Mouse (Mus musculus): Measurements from ENCODE around the gene Rapgefl1. TPM values are rescaled to one million over a fixed set of nuclear protein-coding genes. Genes with fewer than 3 reads are reported as not detected.
A peak's percentile ranks its signal among the peaks of the same experiment; 100 is the strongest.

Gene Rapgefl1
- polyA plus RNA-seq, 1 experiment from 2014 or later: 1.1 TPM

- WGBS: 93% methylated on average over 5 of the region's 5 CpGs
- ATAC-seq (replicated peaks; ENCODE audit: insufficient number of reproducible peaks, low FRiP score, low TSS enrichment, low read depth) (no peak), DNase-seq (ENCODE audit: low spot score) (no peak)
- H3K36me3 ChIP-seq (replicated peaks; ENCODE audit: control insufficient read depth, insufficient read depth, low read depth, low read length): peaks cover 25% of the 10 kb centered on the region
- H3K27ac ChIP-seq (replicated peaks; ENCODE audit: low read depth, low read length): no peak overlapping the region
- no peaks in the 10 kb centered on the region for H3K9me3 ChIP-seq (replicated peaks; ENCODE audit: control insufficient read depth, low read length)
- no peak overlapping the region for H3K4me2 ChIP-seq (ENCODE audit: low read depth, low read length)
- H3K9ac ChIP-seq (replicated peaks; ENCODE audit: low read length): no peak overlapping the region
- no peak overlapping the region for H3K4me3 ChIP-seq (ENCODE audit: low read depth, low read length)
- H3K27me3 ChIP-seq (ENCODE audit: control insufficient read depth, insufficient read depth, low read length): no peaks in the 10 kb centered on the region
- H3K4me1 ChIP-seq (ENCODE audit: control insufficient read depth, insufficient read depth, low read length): no peaks in the 10 kb centered on the region
Observed at GRCm38 (mm10) chr11:98889977-98890376, 53.4 kb downstream of the Rapgefl1 start.

- ATAC-seq (replicated peaks; ENCODE audit: insufficient number of reproducible peaks, low FRiP score, low TSS enrichment, low read depth): 0 out of 2 replicates have a peak, but pooled peaks have one; percentile 3
- Histone ChIP-seq H3K27me3 (ENCODE audit: control insufficient read depth, insufficient read depth, low read length) (no peaks in the 10 kb centered on the region), H3K9ac (replicated peaks; ENCODE audit: low read length) (no peak overlapping the region), H3K36me3 (replicated peaks; ENCODE audit: control insufficient read depth, insufficient read depth, low read depth, low read length) (peaks cover 22% of the 10 kb centered on the region), H3K27ac (replicated peaks; ENCODE audit: low read depth, low read length) (no peak overlapping the region), H3K4me2 (ENCODE audit: low read depth, low read length) (no peak overlapping the region), H3K9me3 (replicated peaks; ENCODE audit: control insufficient read depth, low read length) (no peaks in the 10 kb centered on the region), H3K4me3 (ENCODE audit: low read depth, low read length) (no peak overlapping the region), H3K4me1 (ENCODE audit: control insufficient read depth, insufficient read depth, low read length) (no peaks in the 10 kb centered on the region)
- no peak for DNase-seq (ENCODE audit: low spot score)
- 49% methylated on average over 5 of the region's 5 CpGs for WGBS
Observed at GRCm38 (mm10) chr11:98892426-98892825, 55.8 kb downstream of the Rapgefl1 start.

- DNase-seq (ENCODE audit: low spot score): no peak
- Histone ChIP-seq H3K27ac (replicated peaks; ENCODE audit: low read depth, low read length) (no peak overlapping the region), H3K4me2 (ENCODE audit: low read depth, low read length) (no peak overlapping the region), H3K27me3 (ENCODE audit: control insufficient read depth, insufficient read depth, low read length) (no peaks in the 10 kb centered on the region), H3K4me1 (ENCODE audit: control insufficient read depth, insufficient read depth, low read length) (peaks cover 9% of the 10 kb centered on the region), H3K36me3 (replicated peaks; ENCODE audit: control insufficient read depth, insufficient read depth, low read depth, low read length) (no peaks in the 10 kb centered on the region), H3K4me3 (ENCODE audit: low read depth, low read length) (no peak overlapping the region), H3K9me3 (replicated peaks; ENCODE audit: control insufficient read depth, low read length) (no peaks in the 10 kb centered on the region), H3K9ac (replicated peaks; ENCODE audit: low read length) (no peak overlapping the region; the same call in 1 of the 2 replicates)
- ATAC-seq (replicated peaks; ENCODE audit: insufficient number of reproducible peaks, low FRiP score, low TSS enrichment, low read depth): no peak
- 87% methylated on average over 12 of the region's 12 CpGs for WGBS
Observed at GRCm38 (mm10) chr11:98900529-98901125, 64.0 kb downstream of the Rapgefl1 start.

GRCm38 (mm10) chr11:98902621-98903245 is 66.1 kb downstream of the Rapgefl1 start:
- H3K36me3 ChIP-seq (replicated peaks; ENCODE audit: control insufficient read depth, insufficient read depth, low read depth, low read length): no peaks in the 10 kb centered on the region
- no peak overlapping the region for H3K4me2 ChIP-seq (ENCODE audit: low read depth, low read length)
- no peaks in the 10 kb centered on the region for H3K9me3 ChIP-seq (replicated peaks; ENCODE audit: control insufficient read depth, low read length)
- WGBS: 6% methylated on average over 10 of the region's 10 CpGs
- H3K27me3 ChIP-seq (ENCODE audit: control insufficient read depth, insufficient read depth, low read length): no peaks in the 10 kb centered on the region
- DNase-seq (ENCODE audit: low spot score): peak; percentile 73
- H3K4me1 ChIP-seq (ENCODE audit: control insufficient read depth, insufficient read depth, low read length): peaks cover 9% of the 10 kb centered on the region
- no peak for ATAC-seq (replicated peaks; ENCODE audit: insufficient number of reproducible peaks, low FRiP score, low TSS enrichment, low read depth)
- H3K9ac ChIP-seq (replicated peaks; ENCODE audit: low read length): peak overlapping the region; percentile 35
- no peak overlapping the region for H3K4me3 ChIP-seq (ENCODE audit: low read depth, low read length)
- peak overlapping the region; percentile 66 for H3K27ac ChIP-seq (replicated peaks; ENCODE audit: low read depth, low read length)

Other genes with a start within 250 kb of the Rapgefl1 start
- gene Ormdl3, start 249.4 kb upstream of the Rapgefl1 start, polyA plus RNA-seq (2014; fragmentation: Nextera tagmentation; extraction: Ambion mirVana): 8.0 and 9.3 TPM in 2 replicates
- gene Lrrc3c, start 238.5 kb upstream of the Rapgefl1 start, polyA plus RNA-seq (2014; fragmentation: Nextera tagmentation; extraction: Ambion mirVana): not detected in 2 replicates
- gene Gm12355, start 211.1 kb upstream of the Rapgefl1 start, polyA plus RNA-seq (2014; fragmentation: Nextera tagmentation; extraction: Ambion mirVana): 0.83 and 1.2 TPM in 2 replicates
- not detected in 2 replicates for gene Gsdma3, start 210.4 kb upstream of the Rapgefl1 start, polyA plus RNA-seq (2014; fragmentation: Nextera tagmentation; extraction: Ambion mirVana)
- gene Gsdma2, start 190.0 kb upstream of the Rapgefl1 start, polyA plus RNA-seq (2014; fragmentation: Nextera tagmentation; extraction: Ambion mirVana): not detected in 2 replicates
- 0.07 TPM in 1 of 2 replicates, not detected in the other for gene Gsdma, start 172.4 kb upstream of the Rapgefl1 start, polyA plus RNA-seq (2014; fragmentation: Nextera tagmentation; extraction: Ambion mirVana)
- 141 and 153 TPM in 2 replicates for gene Psmd3, start 154.2 kb upstream of the Rapgefl1 start, polyA plus RNA-seq (2014; fragmentation: Nextera tagmentation; extraction: Ambion mirVana)
- not detected in 2 replicates for gene Csf3, start 135.5 kb upstream of the Rapgefl1 start, polyA plus RNA-seq (2014; fragmentation: Nextera tagmentation; extraction: Ambion mirVana)
- gene Med24, start 107.3 kb upstream of the Rapgefl1 start, polyA plus RNA-seq (2014; fragmentation: Nextera tagmentation; extraction: Ambion mirVana): 54.8 and 55.1 TPM in 2 replicates
- 19.7 and 20.3 TPM in 2 replicates for gene Thra, start 96.1 kb upstream of the Rapgefl1 start, polyA plus RNA-seq (2014; fragmentation: Nextera tagmentation; extraction: Ambion mirVana)
- gene Nr1d1, start 61.5 kb upstream of the Rapgefl1 start, polyA plus RNA-seq (2014; fragmentation: Nextera tagmentation; extraction: Ambion mirVana): 0.69 and 1.2 TPM in 2 replicates
- 20.2 and 22.0 TPM in 2 replicates for gene Msl1, start 41.3 kb upstream of the Rapgefl1 start, polyA plus RNA-seq (2014; fragmentation: Nextera tagmentation; extraction: Ambion mirVana)
- gene Casc3, start 31.9 kb upstream of the Rapgefl1 start, polyA plus RNA-seq (2014; fragmentation: Nextera tagmentation; extraction: Ambion mirVana): 41.9 and 44.3 TPM in 2 replicates
- gene Wipf2, start 26.9 kb downstream of the Rapgefl1 start, polyA plus RNA-seq (2014; fragmentation: Nextera tagmentation; extraction: Ambion mirVana): 4.4 and 4.6 TPM in 2 replicates
- gene Cdc6, start 71.0 kb downstream of the Rapgefl1 start, polyA plus RNA-seq (2014; fragmentation: Nextera tagmentation; extraction: Ambion mirVana): 55.4 and 57.1 TPM in 2 replicates
- 32.7 and 40.2 TPM in 2 replicates for gene Rara, start 91.0 kb downstream of the Rapgefl1 start, polyA plus RNA-seq (2014; fragmentation: Nextera tagmentation; extraction: Ambion mirVana)
- 0.25 and 0.43 TPM in 2 replicates for gene Gjd3, start 146.2 kb downstream of the Rapgefl1 start, polyA plus RNA-seq (2014; fragmentation: Nextera tagmentation; extraction: Ambion mirVana)
- 397 and 439 TPM in 2 replicates for gene Top2a, start 187.4 kb downstream of the Rapgefl1 start, polyA plus RNA-seq (2014; fragmentation: Nextera tagmentation; extraction: Ambion mirVana)
- 477 and 548 TPM in 2 replicates for gene Igfbp4, start 204.5 kb downstream of the Rapgefl1 start, polyA plus RNA-seq (2014; fragmentation: Nextera tagmentation; extraction: Ambion mirVana)